Mouse (Mus musculus) ES-Bruce4 (cell line): ENCODE data around the gene Snrpc. TPM values are rescaled to one million over a fixed set of nuclear protein-coding genes. Genes with fewer than 3 reads are reported as not detected.
A peak's percentile ranks its signal among the peaks of the same experiment; 100 is the strongest.

Experiments
- H3K27ac ChIP-seq: 2 replicates; pipeline ENCODE4 v1.5.1; 2012; ENCODE audit warnings: low read length, inconsistent platforms; ENCODE audit not compliant: insufficient read depth
- H3K27me3 ChIP-seq: 2 replicates; pipeline ENCODE4 v1.6.1; 2012; ENCODE audit warnings: mild to moderate bottlenecking, low read length, inconsistent platforms; ENCODE audit not compliant: control insufficient read depth, poor library complexity, insufficient read depth, severe bottlenecking
- H3K36me3 ChIP-seq: 2 replicates; pipeline ENCODE4 v1.6.1; 2012; ENCODE audit warnings: inconsistent platforms, mild to moderate bottlenecking, low read length, moderate library complexity; ENCODE audit not compliant: control insufficient read depth, poor library complexity, insufficient read depth, severe bottlenecking
- H3K4me1 ChIP-seq: one replicate; pipeline ENCODE4 v1.8.1; 2011; ENCODE audit warnings: low read length; ENCODE audit not compliant: control insufficient read depth, insufficient read depth
- H3K4me3 ChIP-seq: 2 replicates; pipeline ENCODE4 v1.5.1; 2011; ENCODE audit warnings: low read depth, mild to moderate bottlenecking, low read length
- H3K9ac ChIP-seq: 2 replicates; pipeline ENCODE4 v1.6.1; 2012; ENCODE audit warnings: low read depth, mild to moderate bottlenecking, inconsistent platforms; ENCODE audit not compliant: poor library complexity, severe bottlenecking
- H3K9me3 ChIP-seq: replicated peaks from 2 replicates; pipeline ENCODE4 v1.6.1; 2012; ENCODE audit warnings: mild to moderate bottlenecking, low read length, inconsistent platforms; ENCODE audit not compliant: control insufficient read depth, poor library complexity, insufficient read depth, severe bottlenecking
- CTCF ChIP-seq: IDR thresholded peaks from one replicate; pipeline ENCODE4 v1.8.1; 2011; ENCODE audit warnings: low read depth, low read length
- EP300 ChIP-seq: IDR thresholded peaks from 2 replicates; pipeline ENCODE4 v1.6.1; 2011; ENCODE audit warnings: low read depth, low read length; ENCODE audit not compliant: insufficient read depth
- POLR2A ChIP-seq: IDR thresholded peaks from one replicate; pipeline ENCODE4 v1.8.1; 2011; ENCODE audit warnings: low read length; ENCODE audit not compliant: insufficient read depth
- polyA plus RNA-seq: library from polyadenylated mRNA; stranded (reverse); fragments of >200 nt; gene quantifications from 2 replicates; pipeline ENCODE4 v1.2.4, GENCODE M21; 2011; ENCODE audit warnings: low read depth; ENCODE audit not compliant: missing spikeins, insufficient read depth, insufficient read length

Snrpc gene
- polyA plus RNA-seq, 1 experiment, result 266 TPM

GRCm38 (mm10) chr17:27793144-27793543 lies 44.8 kb upstream of the Snrpc start:
- Histone ChIP-seq H3K9ac (no peak overlapping the region), H3K4me1 (peaks cover 2% of the 10 kb centered on the region), H3K36me3 (no peaks in the 10 kb centered on the region), H3K27ac (no peak overlapping the region), H3K4me3 (no peak overlapping the region), H3K27me3 (no peaks in the 10 kb centered on the region), H3K9me3 (no peaks in the 10 kb centered on the region)
- no peak for TF ChIP-seq POLR2A
- TF ChIP-seq CTCF, result no peak
- TF ChIP-seq EP300, result no peak

- no peaks in the 10 kb centered on the region for H3K9me3 ChIP-seq
- H3K27me3 ChIP-seq, result no peaks in the 10 kb centered on the region
- no peaks in the 10 kb centered on the region for H3K36me3 ChIP-seq
- no peak overlapping the region for H3K4me3 ChIP-seq
- H3K4me1 ChIP-seq, result no peaks in the 10 kb centered on the region
- H3K27ac ChIP-seq, result no peak overlapping the region
- no peak overlapping the region for H3K9ac ChIP-seq
- no peak for TF ChIP-seq EP300
- no peak for TF ChIP-seq CTCF
- no peak for TF ChIP-seq POLR2A
Measured at GRCm38 (mm10) chr17:27796780-27797179, 41.2 kb upstream of the Snrpc start.

- H3K4me1 ChIP-seq, result no peaks in the 10 kb centered on the region
- peak overlapping the region; percentile 43; the same call in 1 of the 2 replicates for H3K27ac ChIP-seq
- H3K9ac ChIP-seq, result no peak overlapping the region
- no peaks in the 10 kb centered on the region for H3K36me3 ChIP-seq
- H3K4me3 ChIP-seq, result 0 out of 2 replicates have a peak overlapping the region, but pooled peaks have one; percentile 5
- H3K9me3 ChIP-seq, result no peaks in the 10 kb centered on the region
- H3K27me3 ChIP-seq, result no peaks in the 10 kb centered on the region
- TF ChIP-seq POLR2A, result no peak
- TF ChIP-seq CTCF, result no peak
- TF ChIP-seq EP300, result no peak
Measured at GRCm38 (mm10) chr17:27797341-27797872, 40.5 kb upstream of the Snrpc start.

GRCm38 (mm10) chr17:27799771-27800584 lies 38.0 kb upstream of the Snrpc start:
- H3K4me1 ChIP-seq, result peaks cover 4% of the 10 kb centered on the region
- peak; percentile 95 for TF ChIP-seq EP300
- TF ChIP-seq CTCF, result no peak

GRCm38 (mm10) chr17:27800710-27801648 lies 37.0 kb upstream of the Snrpc start:
- Histone ChIP-seq H3K36me3 (no peaks in the 10 kb centered on the region), H3K9ac (peak overlapping the region; percentile 34; the same call in 1 of the 2 replicates), H3K4me3 (no peak overlapping the region), H3K27ac (peak overlapping the region; percentile 91), H3K27me3 (no peaks in the 10 kb centered on the region), H3K4me1 (peaks cover 6% of the 10 kb centered on the region), H3K9me3 (no peaks in the 10 kb centered on the region)
- TF ChIP-seq EP300, result no peak
- TF ChIP-seq CTCF, result no peak
- no peak for TF ChIP-seq POLR2A

More at GRCm38 (mm10) chr17:27799771-27800584, 38.0 kb upstream of the Snrpc start:
- H3K4me3 ChIP-seq, result peak overlapping the region; percentile 42
- H3K9me3 ChIP-seq, result no peaks in the 10 kb centered on the region
- H3K27me3 ChIP-seq, result no peaks in the 10 kb centered on the region
- H3K27ac ChIP-seq, result peak overlapping the region; percentile 89
- H3K36me3 ChIP-seq, result no peaks in the 10 kb centered on the region
- H3K9ac ChIP-seq, result peak overlapping the region; percentile 33
